ENCODE assay signal across 9 mouse cellular contexts in the genomic region with DNA sequence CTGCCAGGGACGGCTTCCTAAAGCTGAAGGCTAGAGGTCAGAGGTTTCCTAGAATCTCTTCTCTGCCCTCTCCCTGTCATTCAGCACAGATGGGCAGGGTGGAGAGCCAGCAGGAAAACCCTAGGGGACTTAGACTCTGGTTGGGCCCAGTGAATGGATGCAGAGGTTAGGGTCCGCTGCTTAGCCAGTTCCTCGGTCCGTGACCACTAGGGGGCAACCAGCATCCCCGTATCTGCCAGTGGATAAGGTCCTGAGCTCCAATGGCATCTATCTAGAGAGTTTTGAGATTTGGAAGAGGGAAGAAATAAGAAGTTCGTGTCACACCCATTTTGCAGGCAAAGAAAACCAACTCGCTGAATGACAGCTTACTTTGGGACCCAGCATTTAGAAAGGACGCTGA.
DNase-seq lines count a peak whose midpoint lies in the region; ATAC-seq and TF ChIP-seq lines count a peak whose summit lies in the region.
"Had no signal": no experiment of that assay in that cellular context is flagged by ENCODE, and none has a peak within 500 bp of the region (broad histone marks: within the 10 kb centered on the region; RNA-seq: fewer than 3 reads in every experiment).

No protein-coding gene starts in this region.

- peaks cover 2% of the 10 kb centered on the region for H3K27me3 ChIP-seq in Patski
- H3K27me3 ChIP-seq in neural tube, embryonic 14.5 days (ENCODE audit: control insufficient read depth, insufficient read depth, low read length): no peaks in the 10 kb centered on the region
- H3K27me3 ChIP-seq: hindbrain, embryonic 15.5 days had no signal

- 18% methylated on average over 8 of the region's 8 CpGs for WGBS in neural tube, embryonic 14.5 days

- CTCF ChIA-PET in Patski (lab: Charles Lee): interaction anchor here (3.0 kb wide), 1 partner anchor 241 kb away, joined by 11 read pairs; no protein-coding TSS in a partner anchor

- H3K9me3 ChIP-seq in neural tube, embryonic 14.5 days (ENCODE audit: control insufficient read depth, low read length): no peaks in the 10 kb centered on the region
- H3K9me3 ChIP-seq: hindbrain, embryonic 15.5 days had no signal

- ATAC-seq in Patski: no peak
- ATAC-seq in neural tube, embryonic 14.5 days (ENCODE audit: low read depth): peak; percentile 49; the same call in 1 of the 2 replicates

- H3K9ac ChIP-seq in neural tube, embryonic 14.5 days (replicated peaks; ENCODE audit: low read depth, low read length): no peak overlapping the region
- H3K9ac ChIP-seq: hindbrain, embryonic 15.5 days had no signal

- no peaks in the 10 kb centered on the region for H3K36me3 ChIP-seq in neural tube, embryonic 14.5 days (ENCODE audit: control insufficient read depth, insufficient read depth, low read length)
- H3K36me3 ChIP-seq: hindbrain, embryonic 15.5 days had no signal

- H3K4me1 ChIP-seq in neural tube, embryonic 14.5 days (ENCODE audit: control insufficient read depth, insufficient read depth, low read length): peaks cover 19% of the 10 kb centered on the region; the same call in 1 of the 2 replicates

- no peak overlapping the region for H3K4me3 ChIP-seq in neural tube, embryonic 14.5 days (ENCODE audit: low read depth, low read length)
- H3K4me3 ChIP-seq: hindbrain, embryonic 15.5 days had no signal

- peak; percentile 44 for DNase-seq in heart, adult 8-10 months (ENCODE audit: low spot score)
- no peak for DNase-seq in heart, postnatal 25 days (ENCODE audit: low spot score)
- no peak for DNase-seq in Patski (ENCODE audit: low read depth, low spot score)
- peak; percentile 89 to 91 for DNase-seq in cerebellum, postnatal 10 days
- DNase-seq in heart, postnatal 14 days: peak; percentile 63 to 73
- peak; percentile 37 to 63 for DNase-seq in left cerebral cortex, postnatal 25 days (ENCODE audit: low spot score in 2 of 2)
- DNase-seq in yolk sac, embryonic 10.5 days (ENCODE audit: low spot score): no peak

- peak; percentile 78 for TF ChIP-seq CTCF in Patski (IDR thresholded peaks at IDR 0.05)

- in situ Hi-C loops in Patski (cut with MboI; ENCODE audit: low pct_unique_long_range_greater_than_20kb): no loop called here

- intact Hi-C loops in heart, postnatal 25 days (cut with DNase I): loop anchor here (2.0 to 5.0 kb wide), 3 partner anchors 92 to 245 kb away; no protein-coding TSS in a partner anchor
- intact Hi-C loops in heart, postnatal 14 days (cut with DNase I): loop anchor here (2.0 to 5.0 kb wide), 2 partner anchors 72 to 245 kb away; no protein-coding TSS in a partner anchor
- intact Hi-C loops in left cerebral cortex, postnatal 25 days (cut with DNase I): loop anchor here (5.0 kb wide), 1 partner anchor 128 kb away; no protein-coding TSS in a partner anchor

- POLR2A ChIA-PET in Patski (lab: Charles Lee): no interaction called here

- no peak overlapping the region for H3K4me2 ChIP-seq in neural tube, embryonic 14.5 days (ENCODE audit: low read depth, low read length)
- H3K4me2 ChIP-seq: hindbrain, embryonic 15.5 days had no signal

- no peak overlapping the region for H3K27ac ChIP-seq in neural tube, embryonic 14.5 days (ENCODE audit: low read depth, low read length)
- H3K27ac ChIP-seq: hindbrain, embryonic 15.5 days had no signal

Comparison
In these comparisons a context has a peak if more than half of its experiments do, and no peak if none do; other contexts are left out.
1. DNase-seq: peak in heart, adult 8-10 months (single experiment), cerebellum, postnatal 10 days (2 of 2), heart, postnatal 14 days (2 of 2) and left cerebral cortex, postnatal 25 days (2 of 2); none in heart, postnatal 25 days (single experiment), Patski (single experiment) and yolk sac, embryonic 10.5 days (single experiment).